Mouse (Mus musculus) liver, embryonic 11.5 days (tissue): ENCODE measurements at regions not wholly inside any gene's neighbourhood (a gene's known extent, or its start where the extent isn't known, plus 50 kb on each side); places are given as distances from the start of the nearest gene placed in this dataset.

Experiments
- ATAC-seq: fragments of 200-750 bp; cut with Nextera tagmentation; replicated peaks from 2 replicates; pipeline ENCODE4 v1.8.0; 2017; ENCODE audit warnings: moderate number of reproducible peaks, mild to moderate bottlenecking, moderate TSS enrichment, moderate library complexity; ENCODE audit not compliant: low FRiP score
- DNase-seq: peaks from one replicate; pipeline ENCODE4 v3.0.0-alpha.2; 2017; ENCODE audit warnings: low spot score
- H3K27ac ChIP-seq: fragments of 300-500 bp; sonication (generic); 2 replicates; pipeline ENCODE4 v1.5.1; 2014; ENCODE audit warnings: mild to moderate bottlenecking, low read depth, low read length, control low read depth
- H3K27me3 ChIP-seq: fragments of 300-500 bp; sonication (generic); replicated peaks from 2 replicates; pipeline ENCODE4 v1.6.1; 2014; ENCODE audit warnings: low read length, mixed read lengths; ENCODE audit not compliant: control insufficient read depth, insufficient read depth
- H3K36me3 ChIP-seq: fragments of 300-500 bp; sonication (generic); 2 replicates; pipeline ENCODE4 v1.6.1; 2014; ENCODE audit warnings: mild to moderate bottlenecking, low read length, moderate library complexity, mixed read lengths; ENCODE audit not compliant: control insufficient read depth, insufficient read depth
- H3K4me1 ChIP-seq: fragments of 300-500 bp; sonication (generic); replicated peaks from 2 replicates; pipeline ENCODE4 v1.6.1; 2014; ENCODE audit warnings: low read length, mixed read lengths; ENCODE audit not compliant: control insufficient read depth, insufficient read depth
- H3K4me2 ChIP-seq: fragments of 300-500 bp; sonication (generic); 2 replicates; pipeline ENCODE4 v1.6.1; 2014; ENCODE audit warnings: mild to moderate bottlenecking, control low read depth, moderate library complexity
- H3K4me3 ChIP-seq: fragments of 300-500 bp; sonication (generic); 2 replicates; pipeline ENCODE4 v1.5.1; 2014; ENCODE audit warnings: low read depth, low read length, control low read depth
- H3K9ac ChIP-seq: fragments of 300-500 bp; sonication (generic); 2 replicates; pipeline ENCODE4 v1.6.1; 2014; ENCODE audit warnings: low read depth, low read length, control low read depth
- H3K9me3 ChIP-seq: fragments of 300-500 bp; sonication (generic); 2 replicates; pipeline ENCODE4 v1.6.1; 2016; ENCODE audit warnings: low read length, inconsistent platforms, mixed read lengths; ENCODE audit not compliant: control insufficient read depth
- WGBS: fragments of 180-500 bp; shearing (Covaris S2); extraction: QIAGEN DNeasy Blood & Tissue Kit; methylation state at CpG from one replicate; pipeline ENCODE4 v1.1.7; 2014; 5-methylcytosine and 5-hydroxymethylcytosine counted together

GRCm38 (mm10) chr9:93948671-93949070, 589.2 kb downstream of the 1190002N15Rik start:
- DNase-seq (no peak), ATAC-seq (no peak)
- Histone ChIP-seq H3K4me3 (no peak overlapping the region), H3K4me1 (no peaks in the 10 kb centered on the region), H3K27ac (no peak overlapping the region), H3K36me3 (no peaks in the 10 kb centered on the region), H3K4me2 (no peak overlapping the region), H3K9ac (no peak overlapping the region), H3K9me3 (no peaks in the 10 kb centered on the region), H3K27me3 (no peaks in the 10 kb centered on the region)
- 50% methylated on average over 1 of the region's 1 CpGs for WGBS

GRCm38 (mm10) chr9:93947053-93947452, 590.8 kb downstream of the 1190002N15Rik start:
- no peak overlapping the region for H3K4me3 ChIP-seq
- DNase-seq (no peak), ATAC-seq (no peak)
- H3K4me1 ChIP-seq: no peaks in the 10 kb centered on the region
- no peak overlapping the region for H3K9ac ChIP-seq
- no peak overlapping the region for H3K4me2 ChIP-seq
- WGBS: 79% methylated on average over 1 of the region's 1 CpGs
- H3K27ac ChIP-seq: no peak overlapping the region
- no peaks in the 10 kb centered on the region for H3K27me3 ChIP-seq
- H3K9me3 ChIP-seq: no peaks in the 10 kb centered on the region
- no peaks in the 10 kb centered on the region for H3K36me3 ChIP-seq

GRCm38 (mm10) chr9:93940193-93940592, 597.7 kb downstream of the 1190002N15Rik start:
- no peak for DNase-seq
- H3K36me3 ChIP-seq: no peaks in the 10 kb centered on the region
- no peaks in the 10 kb centered on the region for H3K4me1 ChIP-seq
- no peaks in the 10 kb centered on the region for H3K9me3 ChIP-seq
- no peak overlapping the region for H3K27ac ChIP-seq
- ATAC-seq: no peak
- no peak overlapping the region for H3K9ac ChIP-seq
- H3K4me3 ChIP-seq: no peak overlapping the region
- 69% methylated on average over 3 of the region's 3 CpGs for WGBS
- no peaks in the 10 kb centered on the region for H3K27me3 ChIP-seq
- H3K4me2 ChIP-seq: no peak overlapping the region

- Histone ChIP-seq H3K4me2 (no peak overlapping the region), H3K27ac (no peak overlapping the region), H3K27me3 (no peaks in the 10 kb centered on the region), H3K4me3 (no peak overlapping the region), H3K36me3 (no peaks in the 10 kb centered on the region), H3K9ac (no peak overlapping the region), H3K9me3 (no peaks in the 10 kb centered on the region), H3K4me1 (no peaks in the 10 kb centered on the region)
- DNase-seq (no peak), ATAC-seq (no peak)
- 68% methylated on average over 2 of the region's 2 CpGs for WGBS
These were observed 607.2 kb downstream of the 1190002N15Rik start for GRCm38 (mm10) chr9:93930684-93931083.

GRCm38 (mm10) chr9:93889256-93889655, 648.6 kb downstream of the 1190002N15Rik start:
- 66% methylated on average over 1 of the region's 1 CpGs for WGBS
- DNase-seq (no peak), ATAC-seq (no peak)
- no peaks in the 10 kb centered on the region for H3K27me3 ChIP-seq
- no peak overlapping the region for H3K4me3 ChIP-seq
- no peaks in the 10 kb centered on the region for H3K4me1 ChIP-seq
- no peaks in the 10 kb centered on the region for H3K9me3 ChIP-seq
- no peak overlapping the region for H3K4me2 ChIP-seq
- H3K27ac ChIP-seq: no peak overlapping the region
- H3K9ac ChIP-seq: no peak overlapping the region
- H3K36me3 ChIP-seq: no peaks in the 10 kb centered on the region

GRCm38 (mm10) chr9:93880112-93880511, 657.8 kb downstream of the 1190002N15Rik start:
- no peak overlapping the region for H3K9ac ChIP-seq
- WGBS: 79% methylated on average over 2 of the region's 2 CpGs
- no peak overlapping the region for H3K4me2 ChIP-seq
- H3K36me3 ChIP-seq: no peaks in the 10 kb centered on the region
- no peak overlapping the region for H3K4me3 ChIP-seq
- DNase-seq: no peak
- ATAC-seq: no peak
- H3K9me3 ChIP-seq: no peaks in the 10 kb centered on the region
- no peaks in the 10 kb centered on the region for H3K27me3 ChIP-seq
- no peaks in the 10 kb centered on the region for H3K4me1 ChIP-seq
- H3K27ac ChIP-seq: no peak overlapping the region

GRCm38 (mm10) chr9:93879572-93879971, 658.3 kb downstream of the 1190002N15Rik start:
- Histone ChIP-seq H3K4me2 (no peak overlapping the region), H3K4me3 (no peak overlapping the region), H3K27me3 (no peaks in the 10 kb centered on the region), H3K9ac (no peak overlapping the region), H3K27ac (no peak overlapping the region), H3K9me3 (no peaks in the 10 kb centered on the region), H3K36me3 (no peaks in the 10 kb centered on the region), H3K4me1 (no peaks in the 10 kb centered on the region)
- 85% methylated on average over 2 of the region's 2 CpGs for WGBS
- no peak for DNase-seq
- no peak for ATAC-seq

GRCm38 (mm10) chr9:93870778-93871177, 667.1 kb downstream of the 1190002N15Rik start:
- Histone ChIP-seq H3K4me1 (no peaks in the 10 kb centered on the region), H3K36me3 (no peaks in the 10 kb centered on the region), H3K9me3 (no peaks in the 10 kb centered on the region), H3K4me2 (no peak overlapping the region), H3K4me3 (no peak overlapping the region), H3K27ac (no peak overlapping the region), H3K9ac (no peak overlapping the region), H3K27me3 (no peaks in the 10 kb centered on the region)
- ATAC-seq (no peak), DNase-seq (no peak)
- 78% methylated on average over 7 of the region's 7 CpGs for WGBS

- Histone ChIP-seq H3K4me2 (no peak overlapping the region), H3K4me1 (no peaks in the 10 kb centered on the region), H3K4me3 (no peak overlapping the region), H3K9ac (no peak overlapping the region), H3K27ac (no peak overlapping the region), H3K27me3 (no peaks in the 10 kb centered on the region), H3K36me3 (no peaks in the 10 kb centered on the region), H3K9me3 (no peaks in the 10 kb centered on the region)
- 58% methylated on average over 2 of the region's 2 CpGs for WGBS
- ATAC-seq (no peak), DNase-seq (no peak)
These were observed 679.9 kb downstream of the 1190002N15Rik start for GRCm38 (mm10) chr9:93857937-93858336.
